Mouse (Mus musculus) granulocyte monocyte progenitor cell, adult 5-6 weeks (primary cell): ENCODE data around the gene Rbm43. TPM values are rescaled to one million over a fixed set of nuclear protein-coding genes. Genes with fewer than 3 reads are reported as not detected.
"Not testable (repeated sequence)": the region's sequence is repeated elsewhere in the genome, so short reads cannot be mapped to it uniquely, and the experiment has no call there.

ENCODE experiments used
- ATAC-seq: replicated peaks from 2 replicates; pipeline ENCODE4 v1.8.0; 2016; ENCODE audit warnings: mild to moderate bottlenecking, moderate TSS enrichment, inconsistent platforms; ENCODE audit not compliant: poor library complexity, severe bottlenecking
- total RNA-seq, 2 experiments: library from RNA; stranded (forward) in 1 of 2; stranded (reverse) in 1 of 2; fragments of 200-712, 200-1000 nt in 1 of 2; fragments of >200 nt in 1 of 2; fragmentation: Nextera tagmentation in 1 of 2; gene quantifications; 2 replicates each; pipeline ENCODE4 v1.2.3; 2014 to 2017

Rbm43 gene
- total RNA-seq, 2 experiments from 2014 or later, result 18.0 to 37.1 TPM

DNA sequence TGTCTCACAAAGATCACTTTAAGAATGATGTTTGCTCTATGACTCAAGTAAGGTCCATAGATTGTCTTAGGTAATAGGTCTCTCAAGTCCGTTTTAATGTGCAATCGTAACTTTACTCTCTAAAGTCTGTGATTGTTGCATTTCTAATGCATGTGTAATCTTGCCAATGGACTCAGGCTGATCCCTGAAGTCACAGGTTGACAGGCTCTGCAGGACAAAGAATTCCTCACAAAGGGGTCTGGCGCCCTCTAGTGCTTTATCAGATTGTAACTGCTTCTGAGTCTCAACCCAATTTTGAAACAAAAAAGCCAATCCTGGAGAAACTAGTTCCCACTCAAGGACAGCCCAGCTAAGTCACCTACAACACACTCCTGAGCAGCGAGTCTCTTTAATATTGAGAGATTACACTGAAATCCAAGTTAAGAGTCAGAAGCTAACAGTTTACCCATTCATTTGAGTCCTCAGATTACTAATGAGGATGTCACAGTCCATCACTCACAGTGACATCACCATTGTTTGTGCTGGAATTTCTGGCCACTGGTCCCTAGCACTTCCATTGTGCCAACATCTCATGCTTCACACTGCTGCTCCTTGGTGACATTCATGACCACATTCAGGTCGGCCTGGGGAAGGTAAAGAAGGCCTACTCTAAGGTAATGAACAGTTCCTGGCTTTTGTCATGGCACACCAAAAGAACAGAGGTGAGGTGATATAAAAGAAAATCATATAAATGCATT, 19.9 kb downstream of the Rbm43 start:
- ATAC-seq, result peak; percentile 86

DNA sequence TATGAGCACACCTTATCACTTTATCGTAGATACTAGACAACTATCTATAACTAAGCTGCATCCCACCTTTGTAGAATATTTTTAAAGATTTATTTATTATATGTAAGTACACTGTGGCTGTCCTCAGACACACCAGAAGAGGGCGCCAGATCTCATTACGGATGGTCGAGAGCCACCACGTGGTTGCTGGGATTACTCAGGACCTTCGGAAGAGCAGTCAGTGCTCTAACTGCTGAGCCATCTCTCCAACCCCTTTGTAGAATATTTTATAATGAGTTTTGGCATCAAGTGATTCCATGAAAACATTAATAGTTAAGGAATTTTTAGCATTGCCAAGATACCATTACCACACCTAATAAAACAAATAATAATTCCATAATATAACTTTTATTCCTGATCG, 20.4 kb downstream of the Rbm43 start:
- ATAC-seq, result no peak

DNA sequence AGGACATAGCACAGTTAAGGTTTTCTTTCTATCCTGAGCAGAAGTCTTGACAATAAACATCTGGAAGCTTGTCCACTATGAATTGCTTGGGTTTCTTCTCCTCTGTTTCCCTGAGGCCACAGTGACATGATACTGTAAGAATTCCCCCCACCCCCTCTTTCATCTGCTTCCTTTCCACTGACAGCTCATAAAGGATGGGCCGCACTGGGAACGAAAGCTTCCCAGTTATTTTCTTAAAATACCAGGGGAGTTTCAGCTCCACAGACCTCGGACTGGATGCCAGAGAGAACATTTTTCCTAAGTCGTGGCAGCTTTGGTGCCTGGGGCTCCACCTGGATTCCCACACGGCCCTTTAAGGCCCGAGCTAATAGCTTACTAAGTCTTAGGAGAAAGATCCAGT, 22.2 kb downstream of the Rbm43 start:
- no peak for ATAC-seq

GRCm38 (mm10) chr2:51911864-51912263, 23.1 kb downstream of the Rbm43 start:
- ATAC-seq, result no peak

DNA sequence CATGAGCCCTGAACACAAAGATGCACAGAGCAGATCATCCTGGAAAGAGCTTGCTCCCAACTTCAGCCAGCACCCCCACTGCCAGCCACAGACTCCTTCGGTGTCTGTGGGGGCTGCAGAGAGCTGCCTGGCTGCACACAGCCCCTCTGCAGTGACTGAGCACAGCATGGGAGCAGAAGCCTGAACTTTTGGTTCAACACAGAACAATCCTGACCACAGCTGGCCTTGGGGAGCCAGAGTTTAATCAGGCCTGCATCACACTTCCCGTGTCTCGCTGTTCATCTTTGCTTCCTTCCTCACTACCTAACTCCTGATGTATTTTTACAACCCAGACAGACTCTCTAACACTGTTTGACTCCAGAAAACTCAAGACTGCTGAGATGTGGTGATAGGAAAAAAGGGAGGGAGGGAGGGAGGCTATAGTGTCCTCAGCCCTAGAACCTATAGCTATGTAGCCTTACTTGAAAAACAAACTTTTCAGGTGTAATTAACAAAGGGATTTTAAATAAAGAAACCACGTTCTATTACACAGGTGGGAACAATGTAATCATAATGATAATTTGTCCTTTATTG, 27.3 kb downstream of the Rbm43 start:
- ATAC-seq, result no peak; the same call in 1 of the 2 replicates

DNA sequence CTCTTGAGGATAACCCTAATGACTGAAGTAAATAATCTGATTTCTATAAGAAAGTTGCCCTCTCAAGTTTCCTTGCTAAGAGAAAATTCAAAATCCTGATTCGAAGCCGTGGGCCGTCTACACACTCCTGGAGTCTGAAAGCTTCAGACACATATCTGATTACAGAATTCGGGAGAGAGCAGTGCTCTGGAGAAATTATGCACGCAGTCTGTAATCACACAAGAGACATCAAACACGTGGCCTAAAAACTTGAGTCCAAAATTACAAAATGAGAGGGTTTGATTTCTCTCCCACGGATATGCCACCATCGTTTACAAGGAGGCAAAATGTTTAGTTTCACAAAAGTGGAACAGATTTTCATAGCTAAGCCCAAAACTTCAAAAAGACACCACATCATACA, 29.3 kb downstream of the Rbm43 start:
- no peak for ATAC-seq

GRCm38 (mm10) chr2:51892411-51892901, 42.5 kb downstream of the Rbm43 start:
- ATAC-seq, result no peak

GRCm38 (mm10) chr2:51890961-51891360, 44.0 kb downstream of the Rbm43 start:
- no peak for ATAC-seq

GRCm38 (mm10) chr2:51890139-51890538, 44.8 kb downstream of the Rbm43 start:
- not testable (repeated sequence) for ATAC-seq

- ATAC-seq, result no peak
Measured at GRCm38 (mm10) chr2:51880143-51880542, 54.8 kb downstream of the Rbm43 start.

Other genes starting within 250 kb of the Rbm43 start
- gene Nmi, start 38.3 kb upstream of the Rbm43 start, total RNA-seq (2014; fragmentation: Nextera tagmentation), result 16.8 and 21.7 TPM in 2 replicates
- gene Nmi, start 38.3 kb upstream of the Rbm43 start, total RNA-seq (2017), result 44.8 and 59.3 TPM in 2 replicates
- 0.92 TPM in 1 of 2 replicates, not detected in the other for gene Tnfaip6, start 102.8 kb upstream of the Rbm43 start, total RNA-seq (2014; fragmentation: Nextera tagmentation)
- 0.31 and 0.65 TPM in 2 replicates for gene Tnfaip6, start 102.8 kb upstream of the Rbm43 start, total RNA-seq (2017)
- 82.1 and 90.8 TPM in 2 replicates for gene Rif1, start 137.7 kb upstream of the Rbm43 start, total RNA-seq (2014; fragmentation: Nextera tagmentation)
- gene Rif1, start 137.7 kb upstream of the Rbm43 start, total RNA-seq (2017), result 94.3 and 103 TPM in 2 replicates